Mouse (Mus musculus): ENCODE data around the gene C330007P06Rik. TPM values are rescaled to one million over a fixed set of nuclear protein-coding genes. Genes with fewer than 3 reads are reported as not detected.

Gene C330007P06Rik
- polyA plus RNA-seq, 1 experiment from 2014 or later = 32.2 TPM

Other genes starting within 250 kb of the C330007P06Rik start
- 1.5 and 1.6 TPM in 2 replicates for gene Akap17b, start 228.7 kb downstream of the C330007P06Rik start, polyA plus RNA-seq (2014; fragmentation: Nextera tagmentation; extraction: Ambion mirVana)
- gene Slc25a43, start 130.5 kb downstream of the C330007P06Rik start, polyA plus RNA-seq (2014; fragmentation: Nextera tagmentation; extraction: Ambion mirVana) = 1.7 and 2.0 TPM in 2 replicates
- 942 and 1,011 TPM in 2 replicates for gene Slc25a5, start 78.5 kb downstream of the C330007P06Rik start, polyA plus RNA-seq (2014; fragmentation: Nextera tagmentation; extraction: Ambion mirVana)
- gene Ube2a, start 211 bp downstream of the C330007P06Rik start, polyA plus RNA-seq (2014; fragmentation: Nextera tagmentation; extraction: Ambion mirVana) = 106 and 117 TPM in 2 replicates
- 2.7 and 4.3 TPM in 2 replicates for gene Nkrf, start 28.8 kb upstream of the C330007P06Rik start, polyA plus RNA-seq (2014; fragmentation: Nextera tagmentation; extraction: Ambion mirVana)
- 13.5 and 14.1 TPM in 2 replicates for gene Sept6, start 117.7 kb upstream of the C330007P06Rik start, polyA plus RNA-seq (2014; fragmentation: Nextera tagmentation; extraction: Ambion mirVana)
- 0.21 and 0.34 TPM in 2 replicates for gene Sowahd, start 174.7 kb upstream of the C330007P06Rik start, polyA plus RNA-seq (2014; fragmentation: Nextera tagmentation; extraction: Ambion mirVana)
- gene Rpl39, start 211.3 kb upstream of the C330007P06Rik start, polyA plus RNA-seq (2014; fragmentation: Nextera tagmentation; extraction: Ambion mirVana) = 683 and 708 TPM in 2 replicates
- 16.1 and 20.9 TPM in 2 replicates for gene Upf3b, start 236.2 kb upstream of the C330007P06Rik start, polyA plus RNA-seq (2014; fragmentation: Nextera tagmentation; extraction: Ambion mirVana)